13 mouse cellular contexts compared by ENCODE assay signal in genomic region chr5:114512756-114513155, GRCm38 (mm10). TPM values are rescaled to one million over a fixed set of nuclear protein-coding genes. Genes with fewer than 3 reads are reported as not detected.
DNase-seq lines count a peak whose midpoint lies in the region; ATAC-seq and TF ChIP-seq lines count a peak whose summit lies in the region.
"Had no signal": no experiment of that assay in that cellular context is flagged by ENCODE, and none has a peak within 500 bp of the region (broad histone marks: within the 10 kb centered on the region; RNA-seq: fewer than 3 reads in every experiment).

No protein-coding gene starts in this region.

- H3K9me3 ChIP-seq in hindbrain, postnatal 0 days (ENCODE audit: low read length) = no peaks in the 10 kb centered on the region
- no peaks in the 10 kb centered on the region for H3K9me3 ChIP-seq in hindbrain, embryonic 12.5 days (replicated peaks)
- no peaks in the 10 kb centered on the region for H3K9me3 ChIP-seq in embryonic facial prominence, embryonic 11.5 days (replicated peaks; ENCODE audit: control insufficient read depth, low read length)
- H3K9me3 ChIP-seq: heart, embryonic 15.5 days had no signal

- H3K9ac ChIP-seq in hindbrain, postnatal 0 days (replicated peaks; ENCODE audit: low read length) = no peak overlapping the region
- no peak overlapping the region for H3K9ac ChIP-seq in hindbrain, embryonic 12.5 days
- no peak overlapping the region for H3K9ac ChIP-seq in embryonic facial prominence, embryonic 11.5 days (replicated peaks; ENCODE audit: low read length)
- H3K9ac ChIP-seq: heart, embryonic 15.5 days had no signal

- H3K27me3 ChIP-seq in hindbrain, postnatal 0 days (ENCODE audit: insufficient read depth, low read length) = no peaks in the 10 kb centered on the region
- peaks cover 17% of the 10 kb centered on the region for H3K27me3 ChIP-seq in hindbrain, embryonic 12.5 days
- H3K27me3 ChIP-seq in embryonic facial prominence, embryonic 11.5 days (ENCODE audit: control insufficient read depth, insufficient read depth, low read length) = peaks cover 3% of the 10 kb centered on the region; the same call in 1 of the 2 replicates

- no peak overlapping the region for H3K4me2 ChIP-seq in hindbrain, postnatal 0 days (ENCODE audit: low read depth, low read length)
- no peak overlapping the region for H3K4me2 ChIP-seq in hindbrain, embryonic 12.5 days (replicated peaks)
- H3K4me2 ChIP-seq in embryonic facial prominence, embryonic 11.5 days (ENCODE audit: low read depth, low read length) = no peak overlapping the region
- H3K4me2 ChIP-seq: heart, embryonic 15.5 days had no signal

- no peak overlapping the region for H3K27ac ChIP-seq in hindbrain, postnatal 0 days
- no peak overlapping the region for H3K27ac ChIP-seq in hindbrain, embryonic 12.5 days
- H3K27ac ChIP-seq in embryonic facial prominence, embryonic 11.5 days (replicated peaks; ENCODE audit: low read depth, low read length) = no peak overlapping the region
- H3K27ac ChIP-seq: heart, embryonic 15.5 days; left cerebral cortex, adult 2 months had no signal

- no peak for TF ChIP-seq CTCF in hindbrain, postnatal 0 days (IDR thresholded peaks at IDR 0.05; ENCODE audit: low read depth)

- WGBS in hindbrain, postnatal 0 days = 35% methylated on average over 9 of the region's 9 CpGs
- WGBS in hindbrain, embryonic 12.5 days = 34% methylated on average over 9 of the region's 9 CpGs
- 27% methylated on average over 9 of the region's 9 CpGs for WGBS in embryonic facial prominence, embryonic 11.5 days

- ATAC-seq in hindbrain, postnatal 0 days = no peak
- no peak for ATAC-seq in hindbrain, embryonic 12.5 days (ENCODE audit: low FRiP score)
- ATAC-seq in embryonic facial prominence, embryonic 11.5 days (replicated peaks; ENCODE audit: insufficient number of reproducible peaks, low FRiP score, low TSS enrichment, low read depth) = no peak

- peak; percentile 28 for DNase-seq in hindbrain, postnatal 0 days (ENCODE audit: low spot score)
- peak; percentile 19 for DNase-seq in A20 (ENCODE audit: low read depth, low spot score)
- peak; percentile 40 for DNase-seq in embryonic facial prominence, embryonic 11.5 days (ENCODE audit: low spot score)
- DNase-seq in lung, postnatal 14 days = peak; percentile 7
- no peak for DNase-seq in cerebellum, postnatal 25 days
- DNase-seq in urinary bladder, postnatal 36 days (ENCODE audit: low spot score in 2 of 2) = no peak
- no peak for DNase-seq in ovary, postnatal 10 days (ENCODE audit: low spot score)
- DNase-seq: adrenal gland, postnatal 10 days; cerebellum, postnatal 36 days had no signal

- H3K4me3 ChIP-seq in hindbrain, postnatal 0 days (ENCODE audit: low read length) = no peak overlapping the region
- no peak overlapping the region for H3K4me3 ChIP-seq in hindbrain, embryonic 12.5 days
- H3K4me3 ChIP-seq in embryonic facial prominence, embryonic 11.5 days (ENCODE audit: low read depth, low read length) = no peak overlapping the region
- H3K4me3 ChIP-seq: heart, embryonic 15.5 days; left cerebral cortex, adult 2 months had no signal

- 0 out of 2 replicates have a peak, but pooled peaks cover 3% of the 10 kb centered on the region for H3K4me1 ChIP-seq in hindbrain, postnatal 0 days (ENCODE audit: insufficient read depth, low read length)
- peaks cover 33% of the 10 kb centered on the region for H3K4me1 ChIP-seq in hindbrain, embryonic 12.5 days
- no peaks in the 10 kb centered on the region for H3K4me1 ChIP-seq in embryonic facial prominence, embryonic 11.5 days (ENCODE audit: control insufficient read depth, insufficient read depth, low read length)

- H3K36me3 ChIP-seq in hindbrain, postnatal 0 days (ENCODE audit: insufficient read depth, low read length) = no peaks in the 10 kb centered on the region
- no peaks in the 10 kb centered on the region for H3K36me3 ChIP-seq in hindbrain, embryonic 12.5 days
- no peaks in the 10 kb centered on the region for H3K36me3 ChIP-seq in embryonic facial prominence, embryonic 11.5 days (replicated peaks; ENCODE audit: control insufficient read depth, insufficient read depth, low read depth, low read length)
- H3K36me3 ChIP-seq: heart, embryonic 15.5 days had no signal

RNA-seq across cellular contexts. Expression of gene Fam222a, which starts 55.1 kb away (rescaled TPM):
- 11.7 and 15.1 TPM in 2 replicates for total RNA-seq in hindbrain, postnatal 0 days (2014; rRNA removed)
- 2.8 and 2.9 TPM in 2 replicates for polyA plus RNA-seq in hindbrain, postnatal 0 days (2015; fragmentation: Nextera tagmentation; extraction: Ambion mirVana)
- polyA plus RNA-seq in hindbrain, embryonic 12.5 days (2016; fragmentation: Nextera tagmentation; extraction: Ambion mirVana) = 9.4 and 9.9 TPM in 2 replicates
- polyA plus RNA-seq in embryonic facial prominence, embryonic 11.5 days (2014; fragmentation: Nextera tagmentation; extraction: Ambion mirVana) = 2.5 and 2.7 TPM in 2 replicates
- total RNA-seq: monocyte, adult 5-6 weeks had no signal

Comparison
In these comparisons a context has a peak if more than half of its experiments do, and no peak if none do; other contexts are left out.
1. DNase-seq: peak in hindbrain, postnatal 0 days (single experiment), A20 (single experiment), embryonic facial prominence, embryonic 11.5 days (single experiment) and lung, postnatal 14 days (single experiment); none in cerebellum, postnatal 25 days (0 of 2), urinary bladder, postnatal 36 days (0 of 2) and ovary, postnatal 10 days (single experiment).